Mouse (Mus musculus) midbrain, postnatal 0 days (tissue): ENCODE results near the gene Qtrt1. TPM values are rescaled to one million over a fixed set of nuclear protein-coding genes. Genes with fewer than 3 reads are reported as not detected.

ENCODE experiments used
- ATAC-seq: fragments of 200-750 bp; cut with Nextera tagmentation; 2 replicates; pipeline ENCODE4 v1.8.0; 2017; ENCODE audit warnings: moderate number of reproducible peaks, mild to moderate bottlenecking, moderate TSS enrichment, moderate library complexity; ENCODE audit not compliant: low FRiP score
- DNase-seq: peaks from one replicate; pipeline ENCODE4 v3.0.0-alpha.2; 2015; ENCODE audit warnings: low spot score
- H3K27ac ChIP-seq: fragments of 300-500 bp; sonication (generic); 2 replicates; pipeline ENCODE4 v1.5.1; 2014; ENCODE audit warnings: low read depth, mild to moderate bottlenecking, low read length, mixed read lengths
- H3K27me3 ChIP-seq: fragments of 300-500 bp; sonication (generic); 2 replicates; pipeline ENCODE4 v1.6.1; 2014; ENCODE audit warnings: low read length, control low read depth, mixed read lengths; ENCODE audit not compliant: insufficient read depth
- H3K36me3 ChIP-seq: fragments of 300-500 bp; sonication (generic); 2 replicates; pipeline ENCODE4 v1.6.1; 2014; ENCODE audit warnings: low read length, control low read depth, mixed read lengths; ENCODE audit not compliant: insufficient read depth
- H3K4me1 ChIP-seq: fragments of 300-500 bp; sonication (generic); 2 replicates; pipeline ENCODE4 v1.6.1; 2014; ENCODE audit warnings: mild to moderate bottlenecking, control low read depth, antibody characterized with exemption, low read length, mixed read lengths; ENCODE audit not compliant: insufficient read depth
- H3K4me2 ChIP-seq: fragments of 300-500 bp; sonication (generic); 2 replicates; pipeline ENCODE4 v1.6.1; 2014; ENCODE audit warnings: low read depth, mild to moderate bottlenecking, low read length, mixed read lengths; ENCODE audit not compliant: poor library complexity, severe bottlenecking
- H3K4me3 ChIP-seq: fragments of 300-500 bp; sonication (generic); 2 replicates; pipeline ENCODE4 v1.5.1; 2014; ENCODE audit warnings: low read depth, mild to moderate bottlenecking, low read length, moderate library complexity
- H3K9ac ChIP-seq: fragments of 300-500 bp; sonication (generic); replicated peaks from 2 replicates; pipeline ENCODE4 v1.6.1; 2014; ENCODE audit warnings: mild to moderate bottlenecking, low read length, moderate library complexity, mixed read lengths; ENCODE audit not compliant: poor library complexity, severe bottlenecking
- H3K9me3 ChIP-seq: fragments of 300-500 bp; sonication (generic); 2 replicates; pipeline ENCODE4 v1.6.1; 2016; ENCODE audit warnings: low read length, control low read depth
- CTCF ChIP-seq: IDR thresholded peaks from 2 replicates; pipeline ENCODE4 v1.5.1; 2016; ENCODE audit warnings: antibody characterized with exemption, mild to moderate bottlenecking
- WGBS: fragments of 180-500 bp; shearing (Covaris S2); extraction: QIAGEN DNeasy Blood & Tissue Kit; methylation state at CpG from one replicate; pipeline ENCODE4 v1.1.7; 2014; 5-methylcytosine and 5-hydroxymethylcytosine counted together
- polyA plus RNA-seq: library from polyadenylated mRNA; unstranded; fragments of >200 nt; fragmentation: Nextera tagmentation; extraction: Ambion mirVana; gene quantifications from 2 replicates; pipeline ENCODE4 v1.2.1, GENCODE M21; 2015
- total RNA-seq: library from RNA; depleted of rRNA; stranded (reverse); fragments of >200 nt; gene quantifications from 2 replicates; pipeline ENCODE4 v1.2.3, GENCODE M21; 2014

Gene Qtrt1
- total and polyA plus RNA-seq, 2 experiments from 2014 or later = 41.0 to 42.0 TPM

DNA sequence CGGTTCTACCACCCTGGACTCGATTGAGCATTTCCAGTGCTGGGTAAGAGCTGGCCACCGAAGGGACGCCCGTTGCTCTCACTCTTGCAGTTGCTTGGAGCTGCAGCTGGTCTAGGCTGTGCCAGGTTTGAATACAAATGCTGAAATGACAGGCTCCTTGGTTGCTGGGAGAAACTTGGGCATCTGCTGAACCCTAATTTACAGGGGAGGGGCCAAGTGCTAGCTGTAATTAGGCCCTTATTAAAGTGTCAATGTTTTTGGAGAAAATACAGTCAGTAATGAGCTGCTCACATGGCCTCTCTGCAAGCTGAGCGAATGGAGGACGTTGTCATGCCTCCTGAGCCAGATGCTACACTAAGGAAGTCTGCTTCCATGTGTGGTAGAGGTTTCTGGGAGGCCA is 19.1 kb downstream of the Qtrt1 start:
- Histone ChIP-seq H3K4me2 (no peak overlapping the region), H3K27ac (no peak overlapping the region), H3K9me3 (no peaks in the 10 kb centered on the region), H3K27me3 (no peaks in the 10 kb centered on the region), H3K36me3 (no peaks in the 10 kb centered on the region), H3K9ac (no peak overlapping the region), H3K4me3 (no peak overlapping the region), H3K4me1 (peaks cover 15% of the 10 kb centered on the region)
- ATAC-seq (no peak), DNase-seq (no peak)
- WGBS = 85% methylated on average over 7 of the region's 7 CpGs
- no peak for TF ChIP-seq CTCF

- Histone ChIP-seq H3K4me2 (no peak overlapping the region), H3K27ac (no peak overlapping the region), H3K9ac (no peak overlapping the region), H3K36me3 (no peaks in the 10 kb centered on the region), H3K4me1 (peaks cover 10% of the 10 kb centered on the region), H3K27me3 (no peaks in the 10 kb centered on the region), H3K9me3 (no peaks in the 10 kb centered on the region), H3K4me3 (no peak overlapping the region)
- TF ChIP-seq CTCF = no peak
- DNase-seq (no peak), ATAC-seq (no peak)
- WGBS = 81% methylated on average over 7 of the region's 7 CpGs
Observed at GRCm38 (mm10) chr9:21432066-21432465, 20.4 kb downstream of the Qtrt1 start.

- no peak for DNase-seq
- Histone ChIP-seq H3K4me3 (no peak overlapping the region), H3K4me1 (0 out of 2 replicates have a peak, but pooled peaks cover 3% of the 10 kb centered on the region), H3K9me3 (no peaks in the 10 kb centered on the region), H3K9ac (0 out of 2 replicates have a peak overlapping the region, but pooled peaks have one; percentile 1), H3K27me3 (no peaks in the 10 kb centered on the region), H3K4me2 (no peak overlapping the region), H3K36me3 (no peaks in the 10 kb centered on the region), H3K27ac (no peak overlapping the region)
- no peak for TF ChIP-seq CTCF
- no peak for ATAC-seq
- WGBS = 81% methylated on average over 8 of the region's 8 CpGs
Observed at GRCm38 (mm10) chr9:21433766-21434165, 22.1 kb downstream of the Qtrt1 start.

DNA sequence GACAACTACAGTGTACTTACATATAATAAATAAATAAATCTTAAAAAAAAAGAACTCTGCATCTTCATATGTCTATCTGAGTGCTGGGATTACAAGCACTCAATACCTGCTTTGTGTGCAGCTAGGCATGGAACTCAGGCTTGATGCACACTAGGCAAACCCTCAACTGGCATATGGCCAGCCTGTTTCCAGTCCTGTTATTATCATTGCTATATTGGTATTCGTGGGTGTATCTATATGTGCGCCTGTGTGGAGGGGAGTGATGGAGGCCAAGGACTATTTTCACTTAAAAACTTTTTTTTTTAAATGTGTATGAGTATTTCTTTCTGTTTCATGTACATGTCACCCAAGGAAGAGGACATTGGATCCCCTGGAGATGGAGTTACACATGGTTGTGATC is 22.8 kb downstream of the Qtrt1 start:
- Histone ChIP-seq H3K27me3 (no peaks in the 10 kb centered on the region), H3K27ac (no peak overlapping the region), H3K9ac (no peak overlapping the region), H3K4me2 (no peak overlapping the region), H3K4me3 (no peak overlapping the region), H3K9me3 (no peaks in the 10 kb centered on the region), H3K36me3 (no peaks in the 10 kb centered on the region), H3K4me1 (0 out of 2 replicates have a peak, but pooled peaks cover 3% of the 10 kb centered on the region)
- TF ChIP-seq CTCF = no peak
- 88% methylated on average over 2 of the region's 2 CpGs for WGBS
- no peak for ATAC-seq
- DNase-seq = no peak

DNA sequence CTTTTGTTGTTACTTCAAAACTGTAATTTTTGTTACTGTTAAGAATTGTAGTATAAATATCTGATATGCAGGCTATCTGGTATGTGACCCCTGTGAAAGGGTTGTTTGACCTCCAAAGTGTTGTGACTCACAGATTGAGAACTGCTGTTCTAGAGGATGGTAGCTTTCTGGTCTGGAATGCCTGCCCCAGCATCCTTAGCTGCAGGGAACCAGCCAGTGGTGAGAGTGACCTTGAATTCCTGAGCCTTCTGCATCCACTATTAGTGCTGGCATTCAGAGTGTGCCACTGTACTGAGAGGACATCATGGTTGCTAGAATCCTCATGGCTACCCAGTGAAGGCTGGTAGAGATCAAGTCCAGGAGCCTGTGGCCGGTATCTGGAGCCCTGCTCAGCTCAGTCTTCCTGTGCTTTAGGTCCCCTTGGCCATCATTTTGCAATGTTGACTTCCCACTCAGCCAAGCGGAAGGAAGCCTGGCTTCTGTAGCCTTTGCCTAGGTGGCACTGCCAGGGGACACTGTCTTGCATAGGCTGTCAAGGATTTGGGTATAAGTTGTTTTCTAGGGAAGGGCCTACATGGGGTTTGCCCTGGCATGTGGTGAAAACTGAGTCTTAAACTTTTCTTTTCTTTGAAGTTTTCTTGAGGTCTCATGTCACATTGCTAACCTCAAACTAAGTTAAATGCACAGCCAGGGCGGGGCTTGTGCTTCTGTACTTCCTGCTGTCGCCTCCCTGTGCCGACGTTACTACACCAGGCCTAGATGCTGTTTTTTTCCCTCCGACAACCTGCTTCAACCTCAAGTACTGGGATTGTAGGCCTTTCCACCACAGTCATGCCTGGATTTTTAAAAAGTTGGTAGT is 24.4 kb downstream of the Qtrt1 start:
- H3K4me2 ChIP-seq = no peak overlapping the region
- H3K36me3 ChIP-seq = no peaks in the 10 kb centered on the region
- no peak for TF ChIP-seq CTCF
- no peak overlapping the region for H3K9ac ChIP-seq
- no peak overlapping the region for H3K27ac ChIP-seq
- ATAC-seq (no peak), DNase-seq (no peak)
- H3K27me3 ChIP-seq = no peaks in the 10 kb centered on the region
- WGBS = 95% methylated on average over 7 of the region's 7 CpGs
- no peak overlapping the region for H3K4me3 ChIP-seq
- H3K4me1 ChIP-seq = 0 out of 2 replicates have a peak, but pooled peaks cover 3% of the 10 kb centered on the region
- H3K9me3 ChIP-seq = no peaks in the 10 kb centered on the region

DNA sequence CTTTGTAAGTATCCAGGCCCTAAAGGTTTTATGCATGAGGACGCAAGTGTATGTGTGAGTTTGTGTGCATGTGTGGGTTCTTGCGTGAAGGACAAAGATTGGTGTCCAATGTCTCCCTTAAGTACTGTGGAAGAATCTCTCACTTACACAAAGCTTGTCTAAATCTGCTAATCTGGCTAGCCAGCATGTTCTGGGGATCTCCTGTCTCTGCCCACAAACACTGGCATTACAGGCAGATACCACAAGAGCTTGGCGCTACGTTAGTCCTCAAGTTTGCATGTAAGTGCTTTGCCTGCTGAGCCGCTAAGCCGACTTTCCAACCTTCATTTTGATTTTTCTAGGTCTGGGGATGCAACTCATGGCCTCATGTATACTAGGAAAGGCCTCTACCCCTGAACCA is 25.9 kb downstream of the Qtrt1 start:
- 90% methylated on average over 6 of the region's 6 CpGs for WGBS
- Histone ChIP-seq H3K4me1 (0 out of 2 replicates have a peak, but pooled peaks cover 3% of the 10 kb centered on the region), H3K4me2 (no peak overlapping the region), H3K4me3 (no peak overlapping the region), H3K27me3 (no peaks in the 10 kb centered on the region), H3K36me3 (no peaks in the 10 kb centered on the region), H3K9me3 (no peaks in the 10 kb centered on the region), H3K9ac (no peak overlapping the region), H3K27ac (no peak overlapping the region)
- ATAC-seq (no peak), DNase-seq (no peak)
- no peak for TF ChIP-seq CTCF
